Mouse (Mus musculus): ENCODE measurements around the gene Sergef.

GRCm38 (mm10) chr7:46519148-46519547, 120.5 kb downstream of the Sergef start:
- no peak for TF ChIP-seq CTCF (IDR thresholded peaks at IDR 0.05; ENCODE audit: insufficient read depth, low read depth, low read length)
- TF ChIP-seq POLR2A (IDR thresholded peaks at IDR 0.05; ENCODE audit: insufficient read depth, low read depth, low read length), result no peak

Measured in olfactory bulb, adult 2 months (tissue).